Mouse (Mus musculus) splenic B cell, adult 2 months (primary cell): ENCODE measurements around the gene Npepps.
"Not testable (repeated sequence)": the region's sequence is repeated elsewhere in the genome, so short reads cannot be mapped to it uniquely, and the experiment has no call there.

Source experiments
- DNase-seq: peaks from one replicate; pipeline ENCODE4 v3.0.0-alpha.2; 2011; ENCODE audit warnings: low read depth, low spot score
- H3K27me3 ChIP-seq: 2 replicates; pipeline ENCODE4 v1.6.1; 2012; ENCODE audit warnings: mild to moderate bottlenecking, low read length, moderate library complexity, mixed read lengths; ENCODE audit not compliant: control insufficient read depth, poor library complexity, insufficient read depth, severe bottlenecking
- H3K36me3 ChIP-seq: 2 replicates; pipeline ENCODE4 v1.6.1; 2012; ENCODE audit warnings: mild to moderate bottlenecking, low read length, moderate library complexity, mixed read lengths; ENCODE audit not compliant: control insufficient read depth, poor library complexity, insufficient read depth, severe bottlenecking

The Npepps gene

GRCm38 (mm10) chr11:97191915-97192620, 88.4 kb downstream of the Npepps start:
- no peaks in the 10 kb centered on the region for H3K36me3 ChIP-seq
- no peak for DNase-seq
- no peaks in the 10 kb centered on the region for H3K27me3 ChIP-seq

- no peaks in the 10 kb centered on the region for H3K27me3 ChIP-seq
- peak; percentile 70 for DNase-seq
- H3K36me3 ChIP-seq = no peaks in the 10 kb centered on the region
Measured at GRCm38 (mm10) chr11:97190992-97191391, 89.4 kb downstream of the Npepps start.

- DNase-seq, H3K27me3 ChIP-seq, H3K36me3 ChIP-seq: not testable (repeated sequence)
Measured at GRCm38 (mm10) chr11:97189645-97190044, 90.8 kb downstream of the Npepps start.

GRCm38 (mm10) chr11:97189231-97189630, 91.2 kb downstream of the Npepps start:
- no peaks in the 10 kb centered on the region for H3K27me3 ChIP-seq
- DNase-seq = peak; percentile 22

GRCm38 (mm10) chr11:97188643-97188955, 91.8 kb downstream of the Npepps start:
- Histone ChIP-seq H3K27me3 (no peaks in the 10 kb centered on the region), H3K36me3 (peaks cover 4% of the 10 kb centered on the region; the same call in 1 of the 2 replicates)
- no peak for DNase-seq

More at GRCm38 (mm10) chr11:97189231-97189630, 91.2 kb downstream of the Npepps start:
- H3K36me3 ChIP-seq = peaks cover 2% of the 10 kb centered on the region; the same call in 1 of the 2 replicates

GRCm38 (mm10) chr11:97187764-97188642, 92.4 kb downstream of the Npepps start, which contains the start of gene Kpnb1:
Gene Kpnb1, minus strand, starts transcription at chr11:97187881.
- no peaks in the 10 kb centered on the region for H3K27me3 ChIP-seq
- H3K36me3 ChIP-seq = peaks cover 4% of the 10 kb centered on the region; the same call in 1 of the 2 replicates
- peak; percentile 99 for DNase-seq

GRCm38 (mm10) chr11:97186947-97187763, 93.3 kb downstream of the Npepps start:
- no peaks in the 10 kb centered on the region for H3K27me3 ChIP-seq
- peaks cover 4% of the 10 kb centered on the region; the same call in 1 of the 2 replicates for H3K36me3 ChIP-seq
- peak; percentile 95 for DNase-seq

GRCm38 (mm10) chr11:97185704-97186614, 94.5 kb downstream of the Npepps start:
- Histone ChIP-seq H3K36me3 (peaks cover 8% of the 10 kb centered on the region), H3K27me3 (no peaks in the 10 kb centered on the region)
- no peak for DNase-seq

- Histone ChIP-seq H3K27me3 (no peaks in the 10 kb centered on the region), H3K36me3 (peaks cover 15% of the 10 kb centered on the region)
- no peak for DNase-seq
Measured at GRCm38 (mm10) chr11:97184875-97185274, 95.6 kb downstream of the Npepps start.

- Histone ChIP-seq H3K36me3 (peaks cover 25% of the 10 kb centered on the region), H3K27me3 (no peaks in the 10 kb centered on the region)
- no peak for DNase-seq
Measured at GRCm38 (mm10) chr11:97182446-97182845, 98.0 kb downstream of the Npepps start.

- H3K36me3 ChIP-seq = peaks cover 25% of the 10 kb centered on the region
Measured at GRCm38 (mm10) chr11:97181061-97181460, 99.4 kb downstream of the Npepps start.

GRCm38 (mm10) chr11:97178198-97178597, 102.2 kb downstream of the Npepps start:
- H3K36me3 ChIP-seq = peaks cover 23% of the 10 kb centered on the region
- H3K27me3 ChIP-seq = no peaks in the 10 kb centered on the region
- no peak for DNase-seq

More at GRCm38 (mm10) chr11:97181061-97181460, 99.4 kb downstream of the Npepps start:
- no peaks in the 10 kb centered on the region for H3K27me3 ChIP-seq
- no peak for DNase-seq

- H3K36me3 ChIP-seq = peaks cover 23% of the 10 kb centered on the region
- no peaks in the 10 kb centered on the region for H3K27me3 ChIP-seq
- DNase-seq = peak; percentile 71
Measured at GRCm38 (mm10) chr11:97176851-97177250, 103.6 kb downstream of the Npepps start.

GRCm38 (mm10) chr11:97175499-97175898, 104.9 kb downstream of the Npepps start:
- DNase-seq = no peak
- H3K36me3 ChIP-seq = peaks cover 20% of the 10 kb centered on the region
- H3K27me3 ChIP-seq = no peaks in the 10 kb centered on the region
